Mouse (Mus musculus) midbrain, postnatal 0 days (tissue): ENCODE data around the gene Cd86. TPM values are rescaled to one million over a fixed set of nuclear protein-coding genes. Genes with fewer than 3 reads are reported as not detected.

ENCODE experiments used
- ATAC-seq: fragments of 200-750 bp; cut with Nextera tagmentation; 2 replicates; pipeline ENCODE4 v1.8.0; 2017; ENCODE audit warnings: moderate number of reproducible peaks, mild to moderate bottlenecking, moderate TSS enrichment, moderate library complexity; ENCODE audit not compliant: low FRiP score
- DNase-seq: peaks from one replicate; pipeline ENCODE4 v3.0.0-alpha.2; 2015; ENCODE audit warnings: low spot score
- H3K27ac ChIP-seq: fragments of 300-500 bp; sonication (generic); 2 replicates; pipeline ENCODE4 v1.5.1; 2014; ENCODE audit warnings: low read depth, mild to moderate bottlenecking, low read length, mixed read lengths
- H3K27me3 ChIP-seq: fragments of 300-500 bp; sonication (generic); 2 replicates; pipeline ENCODE4 v1.6.1; 2014; ENCODE audit warnings: low read length, control low read depth, mixed read lengths; ENCODE audit not compliant: insufficient read depth
- H3K36me3 ChIP-seq: fragments of 300-500 bp; sonication (generic); 2 replicates; pipeline ENCODE4 v1.6.1; 2014; ENCODE audit warnings: low read length, control low read depth, mixed read lengths; ENCODE audit not compliant: insufficient read depth
- H3K4me1 ChIP-seq: fragments of 300-500 bp; sonication (generic); 2 replicates; pipeline ENCODE4 v1.6.1; 2014; ENCODE audit warnings: mild to moderate bottlenecking, control low read depth, antibody characterized with exemption, low read length, mixed read lengths; ENCODE audit not compliant: insufficient read depth
- H3K4me2 ChIP-seq: fragments of 300-500 bp; sonication (generic); 2 replicates; pipeline ENCODE4 v1.6.1; 2014; ENCODE audit warnings: low read depth, mild to moderate bottlenecking, low read length, mixed read lengths; ENCODE audit not compliant: poor library complexity, severe bottlenecking
- H3K4me3 ChIP-seq: fragments of 300-500 bp; sonication (generic); 2 replicates; pipeline ENCODE4 v1.5.1; 2014; ENCODE audit warnings: low read depth, mild to moderate bottlenecking, low read length, moderate library complexity
- H3K9ac ChIP-seq: fragments of 300-500 bp; sonication (generic); replicated peaks from 2 replicates; pipeline ENCODE4 v1.6.1; 2014; ENCODE audit warnings: mild to moderate bottlenecking, low read length, moderate library complexity, mixed read lengths; ENCODE audit not compliant: poor library complexity, severe bottlenecking
- H3K9me3 ChIP-seq: fragments of 300-500 bp; sonication (generic); 2 replicates; pipeline ENCODE4 v1.6.1; 2016; ENCODE audit warnings: low read length, control low read depth
- CTCF ChIP-seq: IDR thresholded peaks from 2 replicates; pipeline ENCODE4 v1.5.1; 2016; ENCODE audit warnings: antibody characterized with exemption, mild to moderate bottlenecking
- WGBS: fragments of 180-500 bp; shearing (Covaris S2); extraction: QIAGEN DNeasy Blood & Tissue Kit; methylation state at CpG from one replicate; pipeline ENCODE4 v1.1.7; 2014; 5-methylcytosine and 5-hydroxymethylcytosine counted together
- polyA plus RNA-seq: library from polyadenylated mRNA; unstranded; fragments of >200 nt; fragmentation: Nextera tagmentation; extraction: Ambion mirVana; gene quantifications from 2 replicates; pipeline ENCODE4 v1.2.1, GENCODE M21; 2015
- total RNA-seq: library from RNA; depleted of rRNA; stranded (reverse); fragments of >200 nt; gene quantifications from 2 replicates; pipeline ENCODE4 v1.2.3, GENCODE M21; 2014; rRNA removed

Cd86 gene
- total RNA-seq (1.7 and 3.0 TPM in 2 replicates), polyA plus RNA-seq (1.9 and 2.3 TPM in 2 replicates)

DNA sequence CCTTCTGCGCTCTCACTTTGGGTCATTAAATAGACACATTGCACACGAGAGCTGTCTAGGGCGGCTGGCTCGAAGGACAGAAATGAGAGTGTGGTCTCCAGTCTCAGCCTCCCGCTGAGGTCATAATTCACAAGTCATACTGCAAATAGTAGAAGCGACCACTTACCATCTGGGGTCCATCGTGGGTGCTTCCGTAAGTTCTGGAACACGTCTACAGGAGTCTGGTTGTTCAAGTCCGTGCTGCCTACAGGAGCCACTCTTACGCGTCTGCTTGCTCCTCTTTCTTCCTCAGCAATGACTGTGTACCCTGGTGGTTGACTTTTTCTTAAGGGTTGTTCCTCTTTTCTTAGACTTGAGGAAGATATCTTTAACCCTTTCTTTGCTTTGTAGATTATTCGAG, at the start of gene Cd86:
Gene Cd86, minus strand, starts transcription at position 300 of the 400 bp plus-strand sequence.
- no peak within 1 kb of the TSS for H3K4me2 ChIP-seq
- no peak within 1 kb of the TSS for H3K4me3 ChIP-seq
- no peaks in the 10 kb centered on the region for H3K36me3 ChIP-seq
- H3K27ac ChIP-seq: no peak within 1 kb of the TSS
- no peaks in the 10 kb centered on the region for H3K27me3 ChIP-seq
- H3K9me3 ChIP-seq: no peaks in the 10 kb centered on the region
- TF ChIP-seq CTCF: no peak
- WGBS: 92% methylated on average over 13 of the region's 13 CpGs
- DNase-seq (no peak), ATAC-seq (no peak)
- no peak within 1 kb of the TSS for H3K9ac ChIP-seq
- no peaks in the 10 kb centered on the region for H3K4me1 ChIP-seq

DNA sequence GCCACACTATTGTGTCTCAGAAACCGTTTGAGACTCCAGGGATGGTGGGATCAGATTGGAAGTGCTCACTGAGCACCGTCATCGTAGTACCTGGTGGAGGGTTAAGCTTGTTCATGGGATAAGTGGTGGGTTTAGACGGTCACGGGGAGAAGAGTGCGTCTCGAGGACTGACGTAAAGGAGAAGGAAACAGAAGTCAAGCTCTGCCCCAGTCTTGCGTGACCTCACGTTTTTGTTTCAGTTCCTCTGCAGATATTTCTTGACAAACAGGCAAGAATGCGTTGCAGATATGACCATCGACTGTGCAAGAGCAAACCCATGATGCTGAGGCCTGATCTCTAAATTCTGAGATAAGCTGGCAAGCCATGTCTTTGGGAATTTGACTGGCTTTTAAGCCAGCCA, 45.9 kb upstream of the Cd86 start:
- no peaks in the 10 kb centered on the region for H3K4me1 ChIP-seq
- no peak overlapping the region for H3K4me3 ChIP-seq
- H3K9me3 ChIP-seq: no peaks in the 10 kb centered on the region
- H3K4me2 ChIP-seq: no peak overlapping the region
- no peak for DNase-seq
- no peak for TF ChIP-seq CTCF
- ATAC-seq: no peak
- no peaks in the 10 kb centered on the region for H3K27me3 ChIP-seq
- no peaks in the 10 kb centered on the region for H3K36me3 ChIP-seq
- H3K9ac ChIP-seq: no peak overlapping the region
- H3K27ac ChIP-seq: no peak overlapping the region
- 89% methylated on average over 12 of the region's 12 CpGs for WGBS

DNA sequence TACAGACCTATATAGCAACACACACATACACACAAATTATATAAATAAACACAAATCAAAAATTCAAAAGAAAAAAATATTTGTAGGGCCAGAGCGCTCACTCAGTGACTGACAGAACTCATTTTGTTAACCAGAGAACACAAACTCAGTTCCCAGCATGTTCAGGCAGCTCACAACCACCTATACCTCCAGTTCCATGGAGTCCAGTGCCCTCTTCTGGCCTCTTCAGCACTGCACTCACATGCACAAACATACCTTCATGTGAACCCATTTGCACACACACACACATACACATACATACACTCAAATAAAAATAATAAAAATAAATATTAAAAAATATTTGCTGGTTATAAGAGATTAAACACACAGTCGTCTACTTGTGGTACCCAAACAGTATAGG, 44.9 kb upstream of the Cd86 start:
- no peak for TF ChIP-seq CTCF
- H3K9me3 ChIP-seq: no peaks in the 10 kb centered on the region
- 94% methylated on average over 2 of the region's 2 CpGs for WGBS
- no peak overlapping the region for H3K4me3 ChIP-seq
- no peaks in the 10 kb centered on the region for H3K36me3 ChIP-seq
- no peaks in the 10 kb centered on the region for H3K4me1 ChIP-seq
- no peak overlapping the region for H3K27ac ChIP-seq
- H3K27me3 ChIP-seq: no peaks in the 10 kb centered on the region
- no peak for DNase-seq
- no peak for ATAC-seq
- H3K4me2 ChIP-seq: no peak overlapping the region
- no peak overlapping the region for H3K9ac ChIP-seq

DNA sequence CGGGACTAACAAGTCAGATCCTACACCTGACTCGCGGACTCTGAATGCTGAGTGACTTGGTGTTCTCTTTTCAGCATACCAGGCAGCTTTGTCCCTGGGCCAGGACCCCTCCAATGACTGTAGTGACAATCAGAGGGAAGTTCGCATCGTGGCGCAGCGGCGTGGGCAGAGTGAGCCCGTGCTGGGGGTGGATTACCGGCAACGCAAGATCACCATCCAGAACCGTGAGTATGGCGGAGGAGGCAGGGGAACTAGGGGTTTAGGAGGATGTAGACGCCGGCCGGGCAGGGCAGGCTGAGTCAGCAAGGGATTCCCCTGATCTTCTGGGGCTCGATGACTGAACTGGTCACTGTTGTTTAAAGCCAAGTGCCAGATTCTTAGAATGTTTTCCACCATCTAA, 43.5 kb upstream of the Cd86 start:
- ATAC-seq: no peak
- no peak for TF ChIP-seq CTCF
- WGBS: 92% methylated on average over 17 of the region's 17 CpGs

DNA sequence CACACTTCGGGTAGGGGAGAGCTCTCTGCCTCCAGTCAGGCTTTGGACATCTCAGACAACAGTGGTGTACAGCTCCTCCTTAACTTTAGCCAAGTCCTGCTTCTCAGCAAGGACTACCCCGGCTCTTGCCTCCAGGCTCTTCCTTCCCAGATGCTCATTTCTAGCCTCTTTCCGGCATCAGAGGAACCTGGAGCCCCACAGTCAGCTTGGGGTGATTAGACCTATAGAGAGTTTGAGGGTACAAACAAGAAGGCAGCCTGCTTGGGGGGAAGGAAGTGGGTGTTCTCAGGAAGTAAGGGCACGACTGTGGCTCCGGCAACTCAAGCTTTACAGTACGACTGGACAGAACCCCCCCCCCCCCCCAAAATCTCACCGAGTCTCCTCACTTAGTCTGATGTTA, 42.9 kb upstream of the Cd86 start:
- H3K36me3 ChIP-seq: no peaks in the 10 kb centered on the region
- WGBS: 79% methylated on average over 7 of the region's 7 CpGs
- no peaks in the 10 kb centered on the region for H3K4me1 ChIP-seq
- DNase-seq (no peak), ATAC-seq (no peak)
- TF ChIP-seq CTCF: no peak
- H3K4me2 ChIP-seq: no peak overlapping the region
- no peaks in the 10 kb centered on the region for H3K9me3 ChIP-seq
- H3K9ac ChIP-seq: no peak overlapping the region
- no peak overlapping the region for H3K27ac ChIP-seq
- H3K4me3 ChIP-seq: no peak overlapping the region
- no peaks in the 10 kb centered on the region for H3K27me3 ChIP-seq

More for the DNA sequence above, 43.5 kb upstream of the Cd86 start:
- H3K27ac ChIP-seq: no peak overlapping the region
- no peaks in the 10 kb centered on the region for H3K9me3 ChIP-seq
- no peaks in the 10 kb centered on the region for H3K4me1 ChIP-seq
- H3K4me3 ChIP-seq: no peak overlapping the region
- no peak overlapping the region for H3K4me2 ChIP-seq
- no peaks in the 10 kb centered on the region for H3K36me3 ChIP-seq
- DNase-seq: no peak
- H3K27me3 ChIP-seq: no peaks in the 10 kb centered on the region
- no peak overlapping the region for H3K9ac ChIP-seq

DNA sequence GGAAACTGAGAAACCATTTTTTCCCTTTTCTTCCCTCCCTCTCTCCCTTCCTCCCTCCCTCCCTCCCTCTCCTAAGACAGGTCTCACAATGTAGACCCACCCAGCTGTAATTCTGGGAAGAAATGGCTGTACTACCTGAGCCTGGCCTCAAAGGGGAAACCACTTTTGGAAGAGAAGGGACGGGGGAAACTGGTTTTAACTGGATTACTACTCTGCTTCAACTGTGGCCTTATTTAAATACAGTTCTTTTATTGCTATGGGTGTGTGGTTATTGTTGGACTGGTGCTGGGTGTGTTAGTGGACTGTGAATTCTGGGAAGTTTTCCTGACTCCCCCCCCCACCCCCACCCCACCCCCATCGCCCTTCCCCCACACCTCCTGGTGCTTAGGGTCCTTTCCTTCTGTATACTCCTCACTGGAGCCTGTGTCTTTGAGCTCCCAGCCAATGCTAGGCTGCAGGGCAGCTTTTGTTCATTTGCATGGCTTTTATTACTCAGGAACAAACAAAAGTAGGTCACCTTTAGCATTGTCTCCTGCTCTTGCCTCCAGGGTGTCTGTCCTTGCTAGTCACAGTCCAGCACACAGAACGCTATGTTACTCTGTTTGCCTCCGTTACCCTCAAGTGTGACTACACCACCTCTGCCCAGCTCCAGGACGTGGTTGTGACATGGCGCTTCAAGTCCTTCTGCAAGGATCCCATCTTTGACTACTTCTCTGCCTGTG, 42.0 kb upstream of the Cd86 start:
- H3K9me3 ChIP-seq: no peaks in the 10 kb centered on the region
- no peaks in the 10 kb centered on the region for H3K36me3 ChIP-seq
- ATAC-seq (no peak), DNase-seq (no peak)
- no peak overlapping the region for H3K4me2 ChIP-seq
- H3K9ac ChIP-seq: no peak overlapping the region
- H3K4me1 ChIP-seq: no peaks in the 10 kb centered on the region
- no peak overlapping the region for H3K4me3 ChIP-seq
- TF ChIP-seq CTCF: no peak
- no peaks in the 10 kb centered on the region for H3K27me3 ChIP-seq
- no peak overlapping the region for H3K27ac ChIP-seq
- WGBS: 65% methylated on average over 6 of the region's 6 CpGs
